Mouse (Mus musculus) myocyte (in vitro differentiated cells): ENCODE results near the gene Tspan5.

Experiments used
- E2F4 ChIP-seq: IDR thresholded peaks from one replicate; pipeline ENCODE4 v1.6.1; 2011; ENCODE audit warnings: mild to moderate bottlenecking, control low read depth, moderate library complexity; ENCODE audit not compliant: insufficient read depth
- MYOD1 ChIP-seq, 3 experiments: IDR thresholded peaks; one replicate each; pipeline ENCODE4 v1.6.1; 2011; ENCODE audit warnings: control low read depth in 2 of 3, low read depth in 2 of 3, mild to moderate bottlenecking in 2 of 3, moderate library complexity in 1 of 3; ENCODE audit not compliant: insufficient read length in 2 of 3, control insufficient read depth in 1 of 3
- MYOG ChIP-seq, 3 experiments: IDR thresholded peaks; one replicate each; pipeline ENCODE4 v1.6.1; 2011; ENCODE audit warnings: control low read depth in 2 of 3, low read depth in 2 of 3, mild to moderate bottlenecking in 2 of 3; ENCODE audit not compliant: insufficient read length in 2 of 3, control insufficient read depth in 1 of 3, insufficient read depth in 1 of 3
- POLR2A ChIP-seq: IDR thresholded peaks from one replicate; pipeline ENCODE4 v1.6.1; 2011; ENCODE audit warnings: low read depth, mild to moderate bottlenecking, control low read depth, moderate library complexity; ENCODE audit not compliant: insufficient read length
- TCF12 ChIP-seq: IDR thresholded peaks from one replicate; pipeline ENCODE4 v1.6.1; 2011; ENCODE audit warnings: mild to moderate bottlenecking, control low read depth; ENCODE audit not compliant: poor library complexity, insufficient read depth, severe bottlenecking
- TCF3 ChIP-seq: IDR thresholded peaks from one replicate; pipeline ENCODE4 v1.6.1; 2011; ENCODE audit warnings: low read depth, control low read depth; ENCODE audit not compliant: insufficient read length
- USF1 ChIP-seq: IDR thresholded peaks from one replicate; pipeline ENCODE4 v1.6.1; 2011; ENCODE audit warnings: low read depth, mild to moderate bottlenecking, control low read depth, moderate library complexity

- no peak for TF ChIP-seq TCF12
- no peak for TF ChIP-seq POLR2A
- no peak for TF ChIP-seq E2F4
- TF ChIP-seq MYOG (IDR thresholded peaks at IDR 0.05; ENCODE audit: control insufficient read depth in 1 of 3, insufficient read depth in 1 of 3, insufficient read length in 2 of 3, low read depth in 2 of 3), result no peak
- no peak for TF ChIP-seq USF1
- TF ChIP-seq MYOD1 (IDR thresholded peaks at IDR 0.05; ENCODE audit: control insufficient read depth in 1 of 3, insufficient read length in 2 of 3, low read depth in 2 of 3), result no peak
- no peak for TF ChIP-seq TCF3
Measured at GRCm38 (mm10) chr3:138926161-138926560, 184.2 kb downstream of the Tspan5 start.
